Mouse (Mus musculus) effector memory CD4-positive, alpha-beta T cell, adult 7 months (primary cell): Measurements from ENCODE around the gene Ssxb2. TPM values are rescaled to one million over a fixed set of nuclear protein-coding genes. Genes with fewer than 3 reads are reported as not detected.

ENCODE experiments used
- polyA plus RNA-seq: library from polyadenylated mRNA; unstranded; fragments of 100-300 nt; shearing (Covaris generic); gene quantifications from one replicate; pipeline ENCODE4 v1.2.1, GENCODE M21; 2017

The Ssxb2 gene
- not detected for polyA plus RNA-seq

DNA sequence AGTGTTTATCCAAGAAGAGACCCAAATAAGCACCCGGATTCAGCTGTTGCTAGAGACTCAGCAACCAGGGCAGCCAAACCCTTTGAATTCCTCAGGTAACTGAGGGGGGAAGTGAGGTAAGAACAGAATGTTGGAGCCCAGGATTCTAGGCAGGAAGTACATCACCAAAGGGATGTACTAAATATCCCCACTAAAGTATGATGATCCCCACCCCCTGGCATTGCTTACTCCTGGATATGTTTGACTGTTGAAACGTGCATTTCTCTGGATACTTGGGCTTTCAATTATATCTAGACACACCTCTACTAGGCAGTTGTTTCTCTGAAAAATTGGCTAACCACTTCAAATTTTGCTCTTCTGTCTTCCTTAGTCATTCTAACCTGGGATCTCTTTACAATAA lies at the start of gene Ssxb2:
Gene Ssxb2, minus strand, starts transcription at position 101 of the 400 bp plus-strand sequence.

GRCm38 (mm10) chrX:8413005-8413404 lies 48.5 kb downstream of the Ssxb2 start, which contains the start of gene Ssxb1:
TSS of gene Ssxb1 (plus strand) at chrX:8413305.

Other genes with a start within 250 kb of the Ssxb2 start
- gene Ftsj1, start 209.3 kb downstream of the Ssxb2 start, polyA plus RNA-seq, result 12.5 TPM
- gene Slc38a5, start 190.6 kb downstream of the Ssxb2 start, polyA plus RNA-seq, result not detected
- not detected for gene Ssxb10, start 134.3 kb downstream of the Ssxb2 start, polyA plus RNA-seq
- not detected for gene Ssxb9, start 94.7 kb downstream of the Ssxb2 start, polyA plus RNA-seq
- not detected for gene Ssxb1, start 48.4 kb downstream of the Ssxb2 start, polyA plus RNA-seq
- not detected for gene Gm14459, start 63.2 kb upstream of the Ssxb2 start, polyA plus RNA-seq
- gene Ssxb6, start 86.5 kb upstream of the Ssxb2 start, polyA plus RNA-seq, result not detected
- not detected for gene Ssxb3, start 130.1 kb upstream of the Ssxb2 start, polyA plus RNA-seq
- not detected for gene Ssxb8, start 229.1 kb upstream of the Ssxb2 start, polyA plus RNA-seq